Mouse (Mus musculus) lung, adult 10 weeks (tissue): ENCODE data around the gene Bbs4. TPM values are rescaled to one million over a fixed set of nuclear protein-coding genes. Genes with fewer than 3 reads are reported as not detected.

Experiments
- polyA plus RNA-seq: library from polyadenylated mRNA; stranded (reverse); fragments of 350-450 nt; fragmentation: Illumina TruSeq; extraction: RNeasy Lipid Tissue Mini Kit (QIAGEN cat#74804); gene quantifications from one replicate; pipeline ENCODE4 v1.2.3, GENCODE M21; 2014; ENCODE audit warnings: low read depth, low replicate concordance; ENCODE audit not compliant: insufficient read depth

The Bbs4 gene
- 6.7 TPM for polyA plus RNA-seq

DNA sequence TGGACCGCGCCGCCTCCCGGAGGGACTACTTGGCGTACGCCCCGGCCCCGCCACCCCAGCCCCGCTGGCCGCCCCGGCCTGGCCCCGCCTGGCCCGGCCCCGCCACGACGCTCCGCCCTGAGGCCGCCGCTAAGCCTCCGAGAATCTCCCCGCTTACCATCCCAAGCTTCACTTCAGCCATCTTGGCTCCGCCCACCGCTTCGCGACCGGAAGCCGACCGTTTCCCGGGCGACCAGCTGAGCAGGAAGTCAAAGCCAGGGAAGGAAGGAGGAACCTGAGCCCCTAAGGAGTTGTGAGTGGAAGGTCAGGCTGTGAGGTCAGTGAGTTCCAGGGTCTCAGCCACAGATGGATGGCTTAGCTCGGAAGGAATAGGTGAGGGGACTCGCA is at the start of gene Bbs4:
TSS of gene Bbs4 (minus strand) at position 256 of the 387 bp plus-strand sequence.

DNA sequence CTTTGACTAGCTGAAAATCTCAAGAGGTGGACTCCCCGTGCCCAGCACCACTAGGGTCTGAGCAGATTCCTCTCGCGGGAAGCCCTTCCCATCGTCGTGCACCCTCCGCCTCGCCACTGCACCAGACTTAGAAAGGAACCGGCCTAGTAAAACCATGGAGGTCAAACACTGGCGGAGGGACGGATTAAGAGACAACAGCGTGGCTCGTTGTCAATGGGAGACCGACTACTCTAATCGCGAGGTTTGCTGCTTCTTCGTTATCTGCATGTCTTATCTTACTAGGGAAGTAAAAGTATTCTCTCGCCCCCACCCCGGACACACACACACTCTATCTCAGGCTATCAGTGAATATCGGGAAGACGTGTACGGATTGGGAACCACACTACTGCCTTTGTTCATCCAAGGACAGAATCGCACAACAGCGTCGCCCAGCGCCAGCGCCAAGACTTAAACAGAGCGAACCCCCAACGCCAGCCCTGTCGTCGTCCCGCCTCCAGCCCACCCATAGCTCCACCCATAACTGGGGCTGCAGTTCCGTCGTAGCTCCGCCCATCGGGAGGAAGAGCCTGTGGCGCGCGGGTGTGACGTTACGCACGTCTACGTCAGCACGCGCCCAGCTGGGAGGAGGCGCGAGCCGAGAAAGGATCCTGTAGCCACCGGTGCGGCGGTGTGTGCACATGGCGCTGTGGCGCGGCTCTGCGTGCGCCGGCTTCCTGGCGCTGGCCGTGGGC is 62.2 kb downstream of the Bbs4 start, which contains the start of gene Adpgk:
TSS of gene Adpgk (plus strand) at position 602 of the 731 bp plus-strand sequence.

Other genes starting within 250 kb of the Bbs4 start
- gene Adpgk, start 62.0 kb downstream of the Bbs4 start, polyA plus RNA-seq = 13.1 TPM
- 16.2 TPM for gene Arih1, start 133.1 kb upstream of the Bbs4 start, polyA plus RNA-seq
- 88.5 TPM for gene Hexa, start 186.0 kb upstream of the Bbs4 start, polyA plus RNA-seq
- gene Tmem202, start 186.3 kb upstream of the Bbs4 start, polyA plus RNA-seq = 1.0 TPM
- not detected for gene Celf6, start 224.4 kb upstream of the Bbs4 start, polyA plus RNA-seq